Mouse (Mus musculus): ENCODE measurements around the gene Tsga10.
"Not testable (repeated sequence)": the region's sequence is repeated elsewhere in the genome, so short reads cannot be mapped to it uniquely, and the experiment has no call there.

Tsga10 gene

DNA sequence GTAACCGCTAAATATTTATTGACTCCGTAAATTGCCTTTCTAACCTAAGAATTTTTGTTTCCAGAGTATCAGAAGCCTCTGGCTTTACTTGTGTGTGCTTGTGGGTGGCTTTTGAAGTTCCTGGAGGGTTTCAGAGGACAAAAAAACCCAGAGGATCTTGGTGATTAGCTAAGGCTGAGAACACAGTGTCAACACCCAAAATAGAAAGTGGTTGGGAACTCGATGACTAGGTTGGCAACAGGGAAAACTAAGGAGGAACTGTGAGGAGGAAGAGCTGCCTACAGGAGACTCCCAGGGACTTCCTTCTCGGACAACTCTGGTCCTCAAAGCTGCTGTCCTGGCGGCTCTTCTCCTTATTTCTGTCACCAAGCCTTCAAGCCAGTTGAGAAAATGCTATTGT, 145.1 kb downstream of the Tsga10 start:
- DNase-seq (ENCODE audit: extremely low read depth, insufficient read length, low spot score): no peak

DNA sequence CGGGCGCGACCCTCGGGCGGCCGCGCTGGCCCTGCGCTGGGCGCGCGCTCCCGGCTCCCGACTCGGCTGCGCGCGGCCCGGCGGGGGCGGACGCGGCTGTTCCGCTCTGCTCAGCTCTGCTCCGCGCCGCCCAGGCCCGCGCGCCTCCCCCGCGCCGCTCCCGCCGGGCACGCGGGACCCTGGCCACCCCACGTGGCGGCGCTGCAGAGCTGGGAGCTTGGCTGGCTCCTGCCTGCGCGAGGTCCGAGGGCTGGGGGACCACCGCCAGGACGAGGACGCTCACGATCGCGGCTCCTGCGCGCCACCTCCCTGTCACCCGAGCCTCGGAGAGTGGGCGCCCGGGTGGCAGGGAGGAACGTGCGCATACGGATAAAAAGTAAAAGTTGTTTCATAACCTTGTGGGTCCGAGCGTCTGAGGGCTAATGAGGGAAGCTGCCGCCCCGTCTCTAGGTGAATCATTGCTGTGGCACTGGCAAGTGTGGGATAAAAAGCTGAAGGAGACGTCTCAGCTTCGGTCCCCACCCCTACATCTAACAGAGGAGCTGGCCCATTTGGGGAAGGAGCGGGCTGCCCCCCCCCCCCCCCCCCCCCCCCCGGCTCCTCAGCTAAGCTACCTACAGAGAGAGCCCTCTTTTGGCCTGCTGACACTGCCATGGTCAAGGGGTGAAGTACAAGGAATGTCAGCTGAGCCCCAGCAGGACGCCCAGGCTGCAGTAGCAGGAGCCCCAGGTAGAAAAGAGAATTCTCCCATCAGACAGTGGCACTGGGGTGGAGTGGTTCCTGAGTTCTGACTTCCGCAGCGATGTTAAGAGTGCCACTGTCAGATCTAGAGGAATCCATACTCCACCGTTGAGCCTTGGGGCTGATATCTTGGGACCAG, 146.2 kb downstream of the Tsga10 start, which contains the start of gene 2010300C02Rik:
2010300C02Rik (minus strand) TSS at position 325 of the 880 bp plus-strand sequence.
- no peak for DNase-seq (ENCODE audit: extremely low read depth, insufficient read length, low spot score)

GRCm38 (mm10) chr1:37719030-37719723, 147.1 kb downstream of the Tsga10 start:
- no peak for DNase-seq (ENCODE audit: extremely low read depth, insufficient read length, low spot score)

- DNase-seq (ENCODE audit: extremely low read depth, insufficient read length, low spot score): no peak
Observed at GRCm38 (mm10) chr1:37718516-37718915, 147.7 kb downstream of the Tsga10 start.

- DNase-seq (ENCODE audit: extremely low read depth, insufficient read length, low spot score): no peak
Observed at GRCm38 (mm10) chr1:37717415-37718195, 148.6 kb downstream of the Tsga10 start.

DNA sequence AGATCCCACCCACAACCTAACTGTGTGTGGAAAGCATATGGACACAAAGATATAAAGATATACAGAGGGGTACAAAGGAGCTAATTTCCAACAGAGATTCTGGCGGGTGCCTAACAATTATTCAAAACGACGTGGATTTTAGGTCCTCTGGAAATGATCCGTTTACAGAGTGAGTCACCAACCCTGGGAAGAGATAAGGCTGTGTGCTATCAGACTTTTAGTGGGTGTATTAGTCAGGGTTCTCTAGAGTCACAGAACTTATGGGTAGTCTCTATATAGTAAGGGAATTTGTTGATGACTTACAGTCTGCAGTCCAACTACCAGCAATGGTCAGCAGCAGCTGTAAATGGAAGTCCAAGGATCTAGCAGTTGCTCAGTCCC, 153.9 kb downstream of the Tsga10 start:
- DNase-seq (ENCODE audit: extremely low read depth, insufficient read length, low spot score): not testable (repeated sequence)

- DNase-seq (ENCODE audit: extremely low read depth, insufficient read length, low spot score): no peak
Observed at GRCm38 (mm10) chr1:37711596-37712356, 154.5 kb downstream of the Tsga10 start.

- DNase-seq (ENCODE audit: extremely low read depth, insufficient read length, low spot score): no peak
Observed at GRCm38 (mm10) chr1:37711082-37711481, 155.1 kb downstream of the Tsga10 start.

DNA sequence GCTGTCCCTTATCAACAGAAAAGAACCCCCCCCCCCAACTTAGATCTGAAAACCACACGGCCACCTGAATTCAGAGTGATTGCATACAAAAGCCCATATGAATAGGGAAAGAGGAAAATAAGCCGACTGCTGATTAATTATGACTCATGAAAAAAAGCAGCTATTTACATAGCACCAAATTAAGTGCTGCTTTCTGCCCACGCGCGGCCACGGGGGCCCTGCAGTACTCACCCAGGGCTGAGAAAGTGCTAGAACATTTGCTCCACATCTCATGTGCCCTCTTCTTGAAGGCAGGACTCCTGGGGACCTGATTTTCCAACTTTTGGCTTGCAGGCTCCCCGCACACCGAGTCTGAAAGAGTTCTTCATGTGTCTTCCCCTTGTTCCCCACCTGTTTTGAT, 156.5 kb downstream of the Tsga10 start:
- DNase-seq (ENCODE audit: extremely low read depth, insufficient read length, low spot score): no peak

DNA sequence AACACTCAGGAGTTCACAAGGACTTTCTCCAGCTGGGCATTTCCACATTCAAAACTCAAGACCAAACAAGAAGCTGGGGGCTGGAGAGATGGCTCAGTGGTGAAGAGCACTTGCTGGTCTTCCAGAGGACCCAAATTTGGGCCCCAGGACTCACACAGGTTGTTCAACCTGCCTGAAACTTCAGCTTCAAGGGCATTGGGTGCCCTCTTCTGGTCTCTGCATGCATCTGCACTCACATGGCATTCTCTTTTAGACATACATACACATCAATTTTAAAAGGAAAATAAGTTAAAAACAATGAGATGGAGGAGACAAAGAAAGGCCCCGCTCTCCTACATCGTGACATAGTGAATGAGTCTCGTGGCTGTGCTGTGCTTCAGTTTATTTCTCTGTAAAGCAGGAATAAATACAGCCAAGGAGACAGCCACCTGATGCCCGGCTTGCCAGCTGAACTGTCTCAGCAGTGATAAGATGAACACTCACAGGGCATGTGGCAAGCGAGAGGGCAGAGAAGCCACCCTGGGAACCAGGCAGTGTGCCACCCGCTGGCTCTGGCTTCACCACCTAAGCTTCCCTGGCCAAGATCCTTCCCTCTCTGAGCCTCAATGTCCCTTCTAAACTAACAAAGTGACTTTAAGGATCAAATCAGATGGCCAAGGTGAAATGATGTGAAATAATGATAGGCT, 157.8 kb downstream of the Tsga10 start:
- no peak for DNase-seq (ENCODE audit: extremely low read depth, insufficient read length, low spot score)
